Mouse (Mus musculus): Measurements from ENCODE around the gene Pno1. TPM values are rescaled to one million over a fixed set of nuclear protein-coding genes. Genes with fewer than 3 reads are reported as not detected.

The Pno1 gene
- total and polyA plus RNA-seq, 3 experiments, result 82.7 to 279 (median 155) TPM

GRCm38 (mm10) chr11:17211258-17212140, at the start of gene Pno1 (continued):
- no peak for TF ChIP-seq ZNF384 (IDR thresholded peaks at IDR 0.05; ENCODE audit: low read depth, low read length)
- peak; percentile 80 for TF ChIP-seq POLR2A (IDR thresholded peaks at IDR 0.05; ENCODE audit: low read depth, low read length)

GRCm38 (mm10) chr11:17257861-17258260, 46.5 kb upstream of the Pno1 start:
- Histone ChIP-seq H3K9ac (ENCODE audit: insufficient read depth, low read depth) (peak overlapping the region; percentile 93), H3K79me2 (replicated peaks; ENCODE audit: control insufficient read depth, extremely low read depth, insufficient read depth, poor library complexity, severe bottlenecking) (peaks cover 38% of the 10 kb centered on the region), H3K36me3 (replicated peaks in 1 of 2; ENCODE audit: control insufficient read depth in 1 of 2, insufficient read depth in 1 of 2, low read length in 1 of 2) (peaks cover 0 to 12% of the 10 kb centered on the region in 2 experiments), H3K27me3 (replicated peaks) (no peaks in the 10 kb centered on the region), H3K27ac (ENCODE audit: insufficient read depth, low read depth) (peak overlapping the region; percentile 43), H3K9me3 (replicated peaks; ENCODE audit: low read length) (no peaks in the 10 kb centered on the region), H3K4me1 (ENCODE audit: control insufficient read depth in 1 of 2, insufficient read depth in 2 of 2) (peaks cover 0 to 20% of the 10 kb centered on the region in 2 experiments), H3K4me3 (replicated peaks in 1 of 3; ENCODE audit: low read depth in 2 of 3, low read length in 2 of 3, poor library complexity in 1 of 3) (peak overlapping the region; percentile 65 to 99 (median 77)), H3K4me2 (ENCODE audit: insufficient read depth, low read depth, poor library complexity, severe bottlenecking) (peak overlapping the region; percentile 29; the same call in 1 of the 2 replicates)
- no peak for TF ChIP-seq RAD21 (IDR thresholded peaks at IDR 0.05; ENCODE audit: low read depth, low read length)
- no peak; the same call in 1 of the 2 replicates for TF ChIP-seq MEF2A (IDR thresholded peaks at IDR 0.05; ENCODE audit: borderline replicate concordance, low read depth, low read length)
- TF ChIP-seq IRF4 (IDR thresholded peaks at IDR 0.05; ENCODE audit: low read depth, low read length), result no peak
- TF ChIP-seq SIN3A (IDR thresholded peaks at IDR 0.05; ENCODE audit: low read length), result peak; percentile 86
- peak; percentile 17; the same call in 1 of the 2 replicates for TF ChIP-seq ELF1 (IDR thresholded peaks at IDR 0.05; ENCODE audit: low read depth, low read length)
- TF ChIP-seq EP300 (IDR thresholded peaks at IDR 0.05; ENCODE audit: low read length), result no peak
- TF ChIP-seq SMC3 (IDR thresholded peaks at IDR 0.05; ENCODE audit: low read depth, low read length), result no peak
- TF ChIP-seq JUND (conservative IDR thresholded peaks at IDR 0.05; ENCODE audit: low read depth, low read length), result no peak
- TF ChIP-seq MXI1 (IDR thresholded peaks at IDR 0.05; ENCODE audit: low read depth, low read length), result peak; percentile 10; the same call in 1 of the 2 replicates
- dilution Hi-C loops (cut with MboI; ENCODE audit: extremely low pct_ligation_motif_present, extremely low pct_unique_long_range_greater_than_20kb, low sequenced_read_pairs) (no loop called here), in situ Hi-C loops (cut with MboI; ENCODE audit: low pct_ligation_motif_present, low pct_unique_long_range_greater_than_20kb, low sequenced_read_pairs) (no loop called here)
- peak; percentile 66 for DNase-seq (ENCODE audit: extremely low read depth)

DNA sequence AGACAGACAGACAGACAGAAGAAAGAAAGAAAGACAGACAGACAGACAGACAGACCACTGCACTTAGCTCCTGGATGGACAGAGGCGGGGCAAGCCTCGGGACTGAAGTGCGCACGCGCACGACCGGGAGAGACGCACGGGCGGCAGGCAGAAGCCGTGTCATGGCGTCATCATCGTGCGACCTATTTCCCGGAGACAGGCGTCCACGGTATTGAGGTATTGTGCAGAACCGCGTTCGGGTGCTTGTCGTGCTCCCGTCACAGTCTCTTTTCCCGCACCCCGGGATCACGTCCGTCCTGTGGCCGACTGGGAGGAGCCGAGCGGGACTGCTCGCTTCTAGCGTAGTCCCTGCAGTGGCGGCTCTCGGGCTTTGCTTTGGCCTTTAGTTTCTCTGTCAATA, 46.1 kb upstream of the Pno1 start, which contains the start of gene C1d:
TSS of gene C1d (plus strand) at position 137 of the 400 bp plus-strand sequence.
- DNase-seq (ENCODE audit: extremely low read depth), result peak; percentile 99
- H3K4me2 ChIP-seq (ENCODE audit: insufficient read depth, low read depth, poor library complexity, severe bottlenecking), result peak within 1 kb of the TSS; percentile 82
- H3K9ac ChIP-seq (ENCODE audit: insufficient read depth, low read depth), result peak within 1 kb of the TSS; percentile 93
- H3K9me3 ChIP-seq (replicated peaks; ENCODE audit: low read length), result no peaks in the 10 kb centered on the region
- in situ Hi-C loops (cut with MboI; ENCODE audit: low pct_ligation_motif_present, low pct_unique_long_range_greater_than_20kb, low sequenced_read_pairs), result no loop called here
- dilution Hi-C loops (cut with MboI; ENCODE audit: extremely low pct_ligation_motif_present, extremely low pct_unique_long_range_greater_than_20kb, low sequenced_read_pairs), result no loop called here
- peaks cover 0 to 20% of the 10 kb centered on the region in 2 experiments for H3K4me1 ChIP-seq (ENCODE audit: control insufficient read depth in 1 of 2, insufficient read depth in 2 of 2)
- peak within 1 kb of the TSS; percentile 43 for H3K27ac ChIP-seq (ENCODE audit: insufficient read depth, low read depth)
- H3K79me2 ChIP-seq (replicated peaks; ENCODE audit: control insufficient read depth, extremely low read depth, insufficient read depth, poor library complexity, severe bottlenecking), result peaks cover 34% of the 10 kb centered on the region
- H3K36me3 ChIP-seq (replicated peaks in 1 of 2; ENCODE audit: control insufficient read depth in 1 of 2, insufficient read depth in 1 of 2, low read length in 1 of 2), result peaks cover 0 to 8% of the 10 kb centered on the region in 2 experiments
- H3K27me3 ChIP-seq (replicated peaks), result no peaks in the 10 kb centered on the region
- peak within 1 kb of the TSS; percentile 65 to 99 (median 77) for H3K4me3 ChIP-seq (replicated peaks in 1 of 3; ENCODE audit: low read depth in 2 of 3, low read length in 2 of 3, poor library complexity in 1 of 3)
- TF ChIP-seq RAD21 (IDR thresholded peaks at IDR 0.05; ENCODE audit: low read depth, low read length) (no peak), ZC3H11A (IDR thresholded peaks at IDR 0.05; ENCODE audit: low read depth, low read length) (no peak), USF1 (IDR thresholded peaks at IDR 0.05; ENCODE audit: low read depth, low read length) (no peak), GABPA (IDR thresholded peaks at IDR 0.05; ENCODE audit: insufficient replicate concordance, low read depth, low read length) (no peak), CTCF (conservative IDR thresholded peaks at IDR 0.05 in 1 of 2, IDR thresholded peaks at IDR 0.05 in 1 of 2; ENCODE audit: low read depth in 2 of 2, low read length in 2 of 2) (no peak), ZMIZ1 (IDR thresholded peaks at IDR 0.05; ENCODE audit: low read depth, low read length) (peak; percentile 81), HCFC1 (IDR thresholded peaks at IDR 0.05; ENCODE audit: low read depth, low read length) (peak; percentile 86), CHD2 (IDR thresholded peaks at IDR 0.05; ENCODE audit: low read length) (peak; percentile 18; the same call in 1 of the 2 replicates), MYC (IDR thresholded peaks at IDR 0.05; ENCODE audit: low read depth, low read length) (peak; percentile 51; the same call in 1 of the 2 replicates), JUND (conservative IDR thresholded peaks at IDR 0.05; ENCODE audit: low read depth, low read length) (no peak), PAX5 (IDR thresholded peaks at IDR 0.05; ENCODE audit: low read length) (no peak), MAZ (IDR thresholded peaks at IDR 0.05; ENCODE audit: low read depth, low read length) (peak; percentile 54; the same call in 1 of the 2 replicates), E2F4 (IDR thresholded peaks at IDR 0.05; ENCODE audit: insufficient replicate concordance, low read depth, low read length) (no peak), BHLHE40 (IDR thresholded peaks at IDR 0.05; ENCODE audit: low read depth, low read length) (peak; percentile 84), MXI1 (IDR thresholded peaks at IDR 0.05; ENCODE audit: low read depth, low read length) (peak; percentile 92), TBP (conservative IDR thresholded peaks at IDR 0.05; ENCODE audit: low read depth, low read length) (peak; percentile 82), POLR2AphosphoS2 (IDR thresholded peaks at IDR 0.05; ENCODE audit: low read depth, low read length) (peak; percentile 77; the same call in 1 of the 2 replicates), RCOR1 (conservative IDR thresholded peaks at IDR 0.05; ENCODE audit: low read depth, low read length) (peak; percentile 39; the same call in 1 of the 2 replicates), NELFE (IDR thresholded peaks at IDR 0.05; ENCODE audit: low read depth, low read length) (peak; percentile 92), IRF4 (IDR thresholded peaks at IDR 0.05; ENCODE audit: low read depth, low read length) (peak; percentile 72; the same call in 1 of the 2 replicates), POLR2A (IDR thresholded peaks at IDR 0.05; ENCODE audit: low read depth, low read length) (peak; percentile 88), MAX (IDR thresholded peaks at IDR 0.05; ENCODE audit: low read length) (no peak; the same call in none of the 2 replicates)

All from CH12.LX (cell line).